Mouse (Mus musculus) erythroblast, adult 5-6 weeks (primary cell): ENCODE results near the gene Slc27a1. TPM values are rescaled to one million over a fixed set of nuclear protein-coding genes. Genes with fewer than 3 reads are reported as not detected.

Experiments used
- total RNA-seq, 2 experiments: library from RNA; stranded (forward) in 1 of 2; stranded (reverse) in 1 of 2; fragments of 150-400 nt in 1 of 2; fragments of 200-764, 138-1000 nt in 1 of 2; gene quantifications; 2 replicates each; pipeline versions ENCODE4 v1.2.3 to v1.2.4; 2015 to 2017; ENCODE audit warnings: low replicate concordance in 2 of 2

Slc27a1 gene
- total RNA-seq, 2 experiments from 2014 or later = 0.51 to 1.2 TPM

Other genes starting within 250 kb of the Slc27a1 start
- 35.2 and 37.4 TPM in 2 replicates for gene Use1, start 202.0 kb upstream of the Slc27a1 start, total RNA-seq (2015; ENCODE audit: low replicate concordance)
- 34.8 and 38.3 TPM in 2 replicates for gene Use1, start 202.0 kb upstream of the Slc27a1 start, total RNA-seq (2017; ENCODE audit: low replicate concordance)
- 2.1 and 4.0 TPM in 2 replicates for gene Ocel1, start 197.6 kb upstream of the Slc27a1 start, total RNA-seq (2015; ENCODE audit: low replicate concordance)
- 2.6 and 3.2 TPM in 2 replicates for gene Ocel1, start 197.6 kb upstream of the Slc27a1 start, total RNA-seq (2017; ENCODE audit: low replicate concordance)
- gene Nr2f6, start 186.9 kb upstream of the Slc27a1 start, total RNA-seq (2015; ENCODE audit: low replicate concordance) = 1.7 and 6.9 TPM in 2 replicates
- 0.42 and 0.94 TPM in 2 replicates for gene Nr2f6, start 186.9 kb upstream of the Slc27a1 start, total RNA-seq (2017; ENCODE audit: low replicate concordance)
- gene Ushbp1, start 173.1 kb upstream of the Slc27a1 start, total RNA-seq (2015; ENCODE audit: low replicate concordance) = not detected in 2 replicates
- not detected in 2 replicates for gene Ushbp1, start 173.1 kb upstream of the Slc27a1 start, total RNA-seq (2017; ENCODE audit: low replicate concordance)
- gene Babam1, start 172.0 kb upstream of the Slc27a1 start, total RNA-seq (2015; ENCODE audit: low replicate concordance) = 31.9 and 60.8 TPM in 2 replicates
- gene Babam1, start 172.0 kb upstream of the Slc27a1 start, total RNA-seq (2017; ENCODE audit: low replicate concordance) = 29.0 and 35.2 TPM in 2 replicates
- 8.2 and 10.8 TPM in 2 replicates for gene Ankle1, start 162.9 kb upstream of the Slc27a1 start, total RNA-seq (2015; ENCODE audit: low replicate concordance)
- gene Ankle1, start 162.9 kb upstream of the Slc27a1 start, total RNA-seq (2017; ENCODE audit: low replicate concordance) = 35.5 and 44.7 TPM in 2 replicates
- gene Abhd8, start 105.2 kb upstream of the Slc27a1 start, total RNA-seq (2015; ENCODE audit: low replicate concordance) = 0.58 and 0.63 TPM in 2 replicates
- gene Abhd8, start 105.2 kb upstream of the Slc27a1 start, total RNA-seq (2017; ENCODE audit: low replicate concordance) = 2.2 and 3.5 TPM in 2 replicates
- 1.9 and 20.9 TPM in 2 replicates for gene Mrpl34, start 103.9 kb upstream of the Slc27a1 start, total RNA-seq (2015; ENCODE audit: low replicate concordance)
- gene Mrpl34, start 103.9 kb upstream of the Slc27a1 start, total RNA-seq (2017; ENCODE audit: low replicate concordance) = 6.0 and 12.1 TPM in 2 replicates
- 7.7 and 15.0 TPM in 2 replicates for gene Dda1, start 99.7 kb upstream of the Slc27a1 start, total RNA-seq (2015; ENCODE audit: low replicate concordance)
- 5.7 and 7.9 TPM in 2 replicates for gene Dda1, start 99.7 kb upstream of the Slc27a1 start, total RNA-seq (2017; ENCODE audit: low replicate concordance)
- 0.21 TPM in 1 of 2 replicates, not detected in the other for gene Ano8, start 82.9 kb upstream of the Slc27a1 start, total RNA-seq (2015; ENCODE audit: low replicate concordance)
- 0.14 TPM in 1 of 2 replicates, not detected in the other for gene Ano8, start 82.9 kb upstream of the Slc27a1 start, total RNA-seq (2017; ENCODE audit: low replicate concordance)
- 0.58 and 3.1 TPM in 2 replicates for gene Gtpbp3, start 80.8 kb upstream of the Slc27a1 start, total RNA-seq (2015; ENCODE audit: low replicate concordance)
- gene Gtpbp3, start 80.8 kb upstream of the Slc27a1 start, total RNA-seq (2017; ENCODE audit: low replicate concordance) = 1.7 and 3.9 TPM in 2 replicates
- 0.84 TPM in 1 of 2 replicates, not detected in the other for gene Plvap, start 57.1 kb upstream of the Slc27a1 start, total RNA-seq (2015; ENCODE audit: low replicate concordance)
- gene Plvap, start 57.1 kb upstream of the Slc27a1 start, total RNA-seq (2017; ENCODE audit: low replicate concordance) = 0.26 TPM in 1 of 2 replicates, not detected in the other
- gene Ccdc194, start 43.2 kb upstream of the Slc27a1 start, total RNA-seq (2015; ENCODE audit: low replicate concordance) = not detected in 2 replicates
- not detected in 2 replicates for gene Ccdc194, start 43.2 kb upstream of the Slc27a1 start, total RNA-seq (2017; ENCODE audit: low replicate concordance)
- gene Bst2, start 31.4 kb upstream of the Slc27a1 start, total RNA-seq (2015; ENCODE audit: low replicate concordance) = 5.6 and 7.7 TPM in 2 replicates
- gene Bst2, start 31.4 kb upstream of the Slc27a1 start, total RNA-seq (2017; ENCODE audit: low replicate concordance) = 8.2 and 10.1 TPM in 2 replicates
- 11.3 and 18.6 TPM in 2 replicates for gene Mvb12a, start 26.0 kb upstream of the Slc27a1 start, total RNA-seq (2015; ENCODE audit: low replicate concordance)
- gene Mvb12a, start 26.0 kb upstream of the Slc27a1 start, total RNA-seq (2017; ENCODE audit: low replicate concordance) = 5.0 and 9.1 TPM in 2 replicates
- gene Tmem221, start 10.0 kb upstream of the Slc27a1 start, total RNA-seq (2015; ENCODE audit: low replicate concordance) = not detected in 2 replicates
- not detected in 2 replicates for gene Tmem221, start 10.0 kb upstream of the Slc27a1 start, total RNA-seq (2017; ENCODE audit: low replicate concordance)
- not detected in 2 replicates for gene Nxnl1, start 2.3 kb upstream of the Slc27a1 start, total RNA-seq (2015; ENCODE audit: low replicate concordance)
- not detected in 2 replicates for gene Nxnl1, start 2.3 kb upstream of the Slc27a1 start, total RNA-seq (2017; ENCODE audit: low replicate concordance)
- 24.0 and 27.4 TPM in 2 replicates for gene Pgls, start 23.3 kb downstream of the Slc27a1 start, total RNA-seq (2015; ENCODE audit: low replicate concordance)
- 13.5 and 23.2 TPM in 2 replicates for gene Pgls, start 23.3 kb downstream of the Slc27a1 start, total RNA-seq (2017; ENCODE audit: low replicate concordance)
- not detected in 2 replicates for gene Fam129c, start 28.8 kb downstream of the Slc27a1 start, total RNA-seq (2015; ENCODE audit: low replicate concordance)
- gene Fam129c, start 28.8 kb downstream of the Slc27a1 start, total RNA-seq (2017; ENCODE audit: low replicate concordance) = not detected in 2 replicates
- 9.8 and 19.9 TPM in 2 replicates for gene Colgalt1, start 42.1 kb downstream of the Slc27a1 start, total RNA-seq (2015; ENCODE audit: low replicate concordance)
- gene Colgalt1, start 42.1 kb downstream of the Slc27a1 start, total RNA-seq (2017; ENCODE audit: low replicate concordance) = 9.6 and 10.8 TPM in 2 replicates
- not detected in 2 replicates for gene Unc13a, start 102.9 kb downstream of the Slc27a1 start, total RNA-seq (2015; ENCODE audit: low replicate concordance)
- gene Unc13a, start 102.9 kb downstream of the Slc27a1 start, total RNA-seq (2017; ENCODE audit: low replicate concordance) = 0.17 and 2.4 TPM in 2 replicates
- 1.2 and 1.9 TPM in 2 replicates for gene Jak3, start 107.4 kb downstream of the Slc27a1 start, total RNA-seq (2015; ENCODE audit: low replicate concordance)
- gene Jak3, start 107.4 kb downstream of the Slc27a1 start, total RNA-seq (2017; ENCODE audit: low replicate concordance) = 0.43 and 1.4 TPM in 2 replicates
- 8.5 TPM in 1 of 2 replicates, not detected in the other for gene Insl3, start 120.3 kb downstream of the Slc27a1 start, total RNA-seq (2015; ENCODE audit: low replicate concordance)
- gene Insl3, start 120.3 kb downstream of the Slc27a1 start, total RNA-seq (2017; ENCODE audit: low replicate concordance) = not detected in 2 replicates
- gene B3gnt3, start 132.9 kb downstream of the Slc27a1 start, total RNA-seq (2015; ENCODE audit: low replicate concordance) = 6.1 and 16.5 TPM in 2 replicates
- gene B3gnt3, start 132.9 kb downstream of the Slc27a1 start, total RNA-seq (2017; ENCODE audit: low replicate concordance) = 11.2 and 12.9 TPM in 2 replicates
- 20.2 and 26.5 TPM in 2 replicates for gene Fcho1, start 156.8 kb downstream of the Slc27a1 start, total RNA-seq (2015; ENCODE audit: low replicate concordance)
- gene Fcho1, start 156.8 kb downstream of the Slc27a1 start, total RNA-seq (2017; ENCODE audit: low replicate concordance) = 44.8 and 52.8 TPM in 2 replicates